Mouse (Mus musculus) Patski (cell line): ENCODE results near the gene Shh. TPM values are rescaled to one million over a fixed set of nuclear protein-coding genes. Genes with fewer than 3 reads are reported as not detected.

Source experiments
- ATAC-seq: fragments of 100-300 bp; one replicate; pipeline ENCODE4 v1.8.0; 2021
- CTCF ChIA-PET: fragments of 350-600 bp; sonication (Branson Sonifier 250); formaldehyde crosslinking; loops from one replicate; lab custom pipeline; 2022; ENCODE audit warnings: inconsistent platforms; lab: Charles Lee
- POLR2A ChIA-PET: fragments of 350-600 bp; sonication (Branson Sonifier 250); formaldehyde crosslinking; loops from one replicate; lab custom pipeline; 2022; ENCODE audit warnings: antibody characterized with exemption, inconsistent platforms; lab: Charles Lee
- DNase-seq: peaks from one replicate; pipeline ENCODE4 v3.0.0-alpha.2; 2011; ENCODE audit warnings: low read depth, low spot score
- H3K27me3 ChIP-seq: fragments of 371-371 bp; one replicate; pipeline ENCODE4 v1.5.1; 2021
- CTCF ChIP-seq: fragments of 100-300 bp; IDR thresholded peaks from one replicate; pipeline ENCODE4 v1.5.1; 2021
- in situ Hi-C: fragments of 300-500 bp; cut with MboI; formaldehyde crosslinking; loops from 3 replicates; pipeline ENCODE4 v1.11.1; 2018; ENCODE audit warnings: low pct_unique_long_range_greater_than_20kb, mixed read lengths
- polyA plus RNA-seq: library from polyadenylated mRNA; unstranded; gene quantifications from one replicate; pipeline ENCODE4 v1.2.3, GENCODE M21; 2021

The Shh gene
- polyA plus RNA-seq, 1 experiment from 2014 or later, result 0.01 TPM

DNA sequence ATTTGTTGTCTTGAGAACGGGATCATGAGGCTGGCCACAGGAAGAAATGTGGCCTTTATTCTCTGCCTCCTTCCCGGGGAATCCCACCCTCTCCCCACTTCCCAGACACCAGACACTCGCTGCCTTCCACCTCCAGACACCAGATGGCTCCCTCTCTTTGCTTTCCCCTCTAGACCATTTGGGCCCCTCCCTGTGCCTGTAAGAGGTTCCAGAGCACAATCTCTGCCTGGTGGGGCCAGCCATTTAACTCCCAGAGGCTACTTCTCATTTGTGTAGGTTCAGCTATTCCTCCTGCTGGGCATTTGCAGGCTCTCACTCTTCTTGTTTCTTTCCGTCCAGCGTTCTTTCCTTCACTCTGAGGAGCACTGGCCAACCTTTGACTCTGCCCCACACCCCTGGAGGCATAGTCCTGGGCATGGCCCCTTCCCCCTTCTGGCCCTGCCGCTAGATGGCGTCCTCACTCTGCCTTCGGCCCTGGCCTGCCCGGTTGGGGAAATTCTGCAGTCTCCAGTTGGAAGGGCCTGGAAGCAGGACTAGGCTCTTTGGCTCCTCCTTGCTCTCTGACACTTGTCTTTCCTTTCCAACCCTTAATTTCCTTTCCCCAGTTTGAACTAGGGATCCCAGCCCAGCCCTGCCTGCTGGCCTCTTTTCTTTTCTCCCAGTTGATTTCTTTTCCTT is 2.6 kb upstream of the Shh start:
- in situ Hi-C loops, result no loop called here
- CTCF ChIA-PET, result interaction anchor here (0.7 to 1.0 kb wide), 2 partner anchors 782 to 862 kb away, joined by 3 read pairs; no protein-coding TSS in a partner anchor
- no peak for TF ChIP-seq CTCF
- ATAC-seq (no peak), DNase-seq (no peak)
- POLR2A ChIA-PET, result no interaction called here
- peaks cover 28% of the 10 kb centered on the region for H3K27me3 ChIP-seq

DNA sequence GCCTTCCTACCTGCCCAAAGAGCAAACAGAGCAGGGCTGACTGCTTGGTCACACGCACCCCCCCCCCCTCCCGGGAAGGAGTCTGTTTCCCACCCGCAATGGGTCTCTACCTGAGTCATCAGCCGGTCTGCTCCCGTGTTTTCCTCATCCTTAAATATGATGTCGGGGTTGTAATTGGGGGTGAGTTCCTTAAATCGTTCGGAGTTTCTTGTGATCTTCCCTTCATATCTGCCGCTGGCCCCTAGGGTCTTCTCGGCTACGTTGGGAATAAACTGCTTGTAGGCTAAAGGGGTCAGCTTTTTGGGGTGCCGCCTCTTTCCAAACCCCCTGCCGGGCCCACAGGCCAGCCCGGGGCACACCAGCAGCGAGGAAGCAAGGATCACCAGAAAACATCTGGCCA is 705 bp downstream of the Shh start:
- ChIA-PET POLR2A (no interaction called here), CTCF (no interaction called here)
- DNase-seq (no peak), ATAC-seq (no peak)
- no peak for TF ChIP-seq CTCF
- in situ Hi-C loops, result no loop called here
- H3K27me3 ChIP-seq, result peaks cover 43% of the 10 kb centered on the region

DNA sequence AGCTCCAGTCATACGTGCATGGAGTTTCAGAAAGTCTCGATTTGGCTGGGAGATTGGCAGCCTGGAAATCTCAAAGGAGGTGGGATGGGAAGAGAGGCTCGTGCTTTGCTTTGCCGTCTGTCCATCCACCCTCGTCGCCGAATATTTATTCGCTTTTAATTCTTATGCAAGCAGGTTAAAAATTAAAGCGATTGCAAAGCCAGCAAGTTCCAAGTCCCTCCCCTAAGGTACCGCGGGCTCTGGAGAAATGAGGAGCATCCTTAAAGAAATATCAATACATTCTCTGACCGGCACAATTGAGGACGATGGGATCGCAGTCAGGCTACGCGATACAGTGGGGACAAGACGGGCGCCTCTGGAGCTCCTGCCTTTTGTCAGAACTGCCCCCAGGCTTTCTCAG is 1.5 kb downstream of the Shh start:
- ATAC-seq (no peak), DNase-seq (no peak)
- ChIA-PET POLR2A (no interaction called here), CTCF (no interaction called here)
- no peak for TF ChIP-seq CTCF
- H3K27me3 ChIP-seq, result peaks cover 45% of the 10 kb centered on the region
- in situ Hi-C loops, result no loop called here

DNA sequence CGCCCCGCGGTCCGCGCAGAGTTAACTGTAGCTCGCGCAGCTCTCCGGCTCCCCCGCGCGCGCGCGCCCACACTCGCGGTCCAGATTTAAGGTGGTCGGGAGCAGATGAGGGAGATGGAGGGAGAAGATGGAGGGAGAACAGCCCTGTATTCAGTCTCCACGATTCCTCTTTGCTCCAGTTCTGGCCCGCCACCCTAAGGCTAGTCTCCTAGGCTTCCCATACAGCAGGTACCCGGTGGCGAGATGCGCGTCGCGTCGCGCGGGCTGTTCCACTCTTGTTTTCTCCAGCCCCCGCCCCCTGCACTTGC is 2.0 kb downstream of the Shh start:
- ChIA-PET POLR2A (no interaction called here), CTCF (no interaction called here)
- no peak for DNase-seq
- ATAC-seq, result no peak
- in situ Hi-C loops, result no loop called here
- TF ChIP-seq CTCF, result no peak
- H3K27me3 ChIP-seq, result peaks cover 50% of the 10 kb centered on the region

DNA sequence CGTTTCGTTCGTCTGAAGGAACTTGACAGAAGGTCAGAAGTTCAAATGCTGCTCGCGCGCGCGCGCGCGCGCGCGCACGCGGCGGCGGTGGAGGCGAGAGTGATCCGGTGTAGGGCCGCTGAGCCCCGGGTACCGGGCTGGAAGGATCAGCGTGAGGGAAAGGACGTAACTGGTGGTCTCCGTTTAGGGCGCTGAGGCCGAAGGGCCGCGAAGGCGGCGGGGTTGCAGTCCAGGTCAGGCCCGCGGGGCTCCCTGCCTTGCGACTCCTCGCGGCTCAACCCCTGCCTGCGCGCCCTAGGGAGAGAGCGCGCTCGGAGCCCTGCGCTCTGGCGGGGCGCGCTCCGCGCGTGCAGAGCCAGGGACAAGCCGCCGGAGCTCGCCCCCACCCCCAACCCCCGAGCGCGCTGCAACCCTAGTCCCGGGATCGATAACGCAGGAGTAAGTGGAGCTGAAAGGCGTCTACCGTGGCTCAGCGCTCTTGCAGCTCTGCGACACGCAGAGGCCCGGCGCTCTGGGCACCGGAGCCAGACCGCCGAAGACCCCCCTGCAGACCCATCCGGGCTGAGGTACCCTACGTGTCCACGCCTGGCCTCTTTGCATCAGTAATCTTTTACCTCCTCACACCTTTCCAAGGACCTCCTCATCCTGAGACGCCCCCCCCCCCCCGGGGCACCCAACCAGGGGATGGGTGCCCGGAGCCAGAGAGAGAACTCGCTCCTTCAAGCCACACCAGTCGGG is 2.5 kb downstream of the Shh start:
- ATAC-seq (no peak), DNase-seq (no peak)
- ChIA-PET POLR2A (no interaction called here), CTCF (no interaction called here)
- peaks cover 55% of the 10 kb centered on the region for H3K27me3 ChIP-seq
- in situ Hi-C loops, result no loop called here
- no peak for TF ChIP-seq CTCF

DNA sequence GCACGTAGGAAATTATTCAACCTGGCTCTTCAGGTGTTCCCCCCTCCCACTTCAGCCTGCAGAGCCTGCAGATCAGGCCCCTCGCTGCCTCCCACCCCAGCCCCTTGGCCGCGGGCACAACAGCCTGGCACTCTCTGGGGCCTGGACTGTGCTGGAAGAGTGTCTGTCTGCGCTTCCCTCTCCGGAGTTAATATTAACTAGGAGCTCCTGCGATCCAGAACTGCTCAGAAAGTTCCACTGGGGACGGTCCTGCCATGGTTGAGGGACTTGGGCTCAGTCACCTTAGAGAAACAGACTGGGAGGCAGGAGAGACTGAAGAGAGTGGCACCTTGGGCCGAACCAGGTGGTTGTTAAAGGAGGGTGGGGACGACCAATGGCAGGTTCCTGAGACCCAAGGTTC is 3.4 kb downstream of the Shh start:
- no peak for ATAC-seq
- ChIA-PET CTCF (no interaction called here), POLR2A (no interaction called here)
- no peak for DNase-seq
- peaks cover 64% of the 10 kb centered on the region for H3K27me3 ChIP-seq
- no peak for TF ChIP-seq CTCF
- in situ Hi-C loops, result no loop called here

DNA sequence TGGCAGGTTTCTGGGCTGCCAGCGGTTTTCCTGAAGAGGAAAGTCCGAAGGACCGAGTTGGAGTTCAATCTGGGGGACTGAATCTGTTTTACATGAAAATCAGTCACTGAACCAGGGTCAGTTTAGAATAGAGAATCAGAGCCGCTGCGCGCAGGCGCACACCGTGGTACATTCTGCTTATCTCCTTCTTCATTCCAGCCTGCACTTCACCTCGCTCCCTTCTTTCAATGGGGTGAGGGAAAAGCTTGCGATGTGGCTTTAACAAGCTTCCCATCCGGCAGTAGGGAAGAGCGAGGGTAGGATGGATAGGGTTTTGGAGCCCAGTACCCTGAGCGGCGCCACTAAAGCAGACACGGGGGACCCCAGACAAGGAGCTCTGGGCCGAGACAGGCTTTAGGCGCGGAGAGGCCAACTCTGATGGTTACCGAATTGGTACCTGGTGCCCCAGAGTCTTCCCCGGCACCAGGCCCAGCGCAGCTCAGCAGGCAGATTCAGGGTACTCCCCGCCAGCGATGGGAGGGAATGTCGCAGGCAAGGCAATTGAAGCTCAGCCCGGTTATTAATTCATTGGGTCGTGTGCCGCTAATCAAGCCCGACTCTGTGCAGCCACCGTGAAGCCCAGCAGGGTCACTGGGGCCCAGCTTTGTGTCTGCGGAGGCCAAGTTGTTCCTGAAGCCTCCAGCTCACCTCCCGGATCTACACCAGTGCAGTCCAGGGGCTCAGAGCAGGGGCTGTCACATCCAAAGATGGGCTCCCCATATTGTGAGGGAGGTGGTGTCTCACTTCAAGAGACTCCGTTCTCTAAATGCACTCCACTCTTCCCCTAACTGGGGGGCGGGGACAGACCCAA is 4.1 kb downstream of the Shh start:
- peaks cover 68% of the 10 kb centered on the region for H3K27me3 ChIP-seq
- TF ChIP-seq CTCF, result no peak
- POLR2A ChIA-PET, result no interaction called here
- in situ Hi-C loops, result no loop called here
- DNase-seq (no peak), ATAC-seq (no peak)
- CTCF ChIA-PET, result no interaction called here

DNA sequence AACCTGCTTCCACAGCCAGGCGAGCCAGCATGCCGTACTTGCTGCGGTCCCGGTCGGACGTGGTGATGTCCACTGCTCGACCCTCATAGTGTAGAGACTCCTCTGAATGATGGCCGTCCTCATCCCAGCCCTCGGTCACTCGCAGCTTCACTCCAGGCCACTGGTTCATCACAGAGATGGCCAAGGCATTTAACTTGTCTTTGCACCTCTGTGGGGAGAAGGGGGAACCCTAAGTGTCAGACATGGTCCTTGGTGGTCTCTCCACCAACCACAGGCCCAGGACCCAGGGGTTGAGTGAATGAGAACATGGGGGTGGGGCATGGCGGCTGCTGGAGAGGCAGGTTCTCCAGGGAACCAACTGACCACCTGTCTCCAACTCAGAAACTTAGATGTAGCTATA is 5.7 kb downstream of the Shh start:
- POLR2A ChIA-PET, result no interaction called here
- in situ Hi-C loops, result no loop called here

DNA sequence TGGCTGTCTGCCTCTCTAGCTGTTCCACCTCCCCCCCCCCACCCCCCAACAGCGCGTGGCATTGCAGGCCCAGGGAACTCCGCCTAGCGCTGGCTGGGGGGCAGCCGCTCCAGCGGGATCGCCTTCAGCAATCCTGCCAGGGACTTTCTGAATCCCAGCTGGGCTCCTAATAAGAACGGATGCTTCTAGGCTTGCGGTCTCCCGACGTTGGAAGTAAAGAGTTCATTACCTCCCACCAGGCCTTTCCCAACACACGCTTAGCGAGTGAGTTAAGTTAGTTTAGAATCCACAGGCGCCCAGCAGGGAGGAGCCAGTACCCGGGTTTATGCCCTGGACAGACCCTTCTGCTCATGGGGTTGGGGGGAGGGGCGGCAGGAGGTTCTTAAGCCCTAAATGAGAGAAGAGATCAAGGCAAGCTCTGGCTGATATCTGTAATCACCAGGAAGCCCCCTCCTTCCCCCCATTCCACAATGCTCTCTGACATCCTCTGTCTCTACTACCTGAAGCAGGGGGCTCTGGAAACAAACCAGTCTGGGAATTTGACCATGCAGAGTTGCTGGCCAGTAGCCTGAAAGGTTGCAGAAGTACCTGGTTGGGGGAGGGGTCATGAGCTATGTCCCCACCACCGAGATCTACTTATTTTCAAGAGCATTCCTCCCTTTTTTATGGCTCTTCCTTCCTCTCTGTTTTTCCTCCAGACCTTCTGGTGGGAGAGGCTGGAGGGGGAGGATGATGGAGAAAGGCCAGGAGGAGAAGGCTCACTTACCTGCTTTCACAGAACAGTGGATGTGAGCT is 6.3 kb downstream of the Shh start:
- no peak for DNase-seq

More for the DNA sequence above, 5.7 kb downstream of the Shh start:
- DNase-seq (no peak), ATAC-seq (no peak)
- TF ChIP-seq CTCF, result no peak
- CTCF ChIA-PET, result interaction anchor here (1.4 kb wide), 1 partner anchor 10 kb away, joined by 4 read pairs; no protein-coding TSS in a partner anchor
- H3K27me3 ChIP-seq, result peaks cover 73% of the 10 kb centered on the region

DNA sequence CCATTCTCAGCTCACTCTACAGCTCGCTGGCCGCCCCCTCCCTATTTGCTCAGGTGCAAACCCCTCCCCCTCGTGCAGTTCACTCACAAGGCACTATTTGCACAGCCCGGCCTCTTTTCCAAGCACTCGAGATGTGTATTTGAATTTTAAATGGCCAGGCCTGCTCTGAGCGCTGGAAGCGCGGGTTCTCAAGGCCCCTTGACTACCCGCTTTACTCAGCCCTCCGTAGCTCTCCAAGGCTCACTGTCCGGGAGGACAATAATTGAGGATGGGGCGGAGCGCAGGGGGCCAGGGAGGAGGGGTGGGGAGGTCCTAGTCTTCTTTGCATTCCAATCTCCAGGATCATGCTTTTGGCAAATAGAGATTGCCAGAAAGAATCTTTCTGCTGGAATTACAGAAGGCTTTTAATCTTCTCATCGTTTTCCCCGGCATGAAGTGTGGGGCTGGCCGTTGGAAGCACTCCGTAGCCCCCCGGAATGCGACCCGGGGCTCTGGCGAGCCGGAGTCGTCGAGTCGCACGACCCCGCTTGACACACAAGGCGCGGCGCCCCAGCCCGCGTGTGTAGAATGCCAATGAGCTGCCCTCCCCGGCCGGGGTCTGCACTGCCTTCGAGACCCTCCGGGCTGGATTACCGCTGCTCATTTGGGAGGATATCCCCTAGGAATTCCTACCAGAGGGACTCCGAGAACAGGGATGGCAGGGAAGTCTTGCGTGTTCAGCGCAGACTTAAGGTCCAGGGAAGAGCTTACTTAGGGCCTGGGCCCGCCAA is 7.4 kb downstream of the Shh start:
- ATAC-seq (no peak), DNase-seq (no peak)
- CTCF ChIA-PET, result no interaction called here
- no peak for TF ChIP-seq CTCF
- POLR2A ChIA-PET, result no interaction called here
- in situ Hi-C loops, result no loop called here
- H3K27me3 ChIP-seq, result peaks cover 69% of the 10 kb centered on the region

More for the DNA sequence above, 6.3 kb downstream of the Shh start:
- in situ Hi-C loops, result no loop called here
- CTCF ChIA-PET, result interaction anchor here (1.4 kb wide), 1 partner anchor 10 kb away, joined by 4 read pairs; no protein-coding TSS in a partner anchor
- no peak for TF ChIP-seq CTCF
- H3K27me3 ChIP-seq, result peaks cover 73% of the 10 kb centered on the region
- no peak for ATAC-seq
- POLR2A ChIA-PET, result no interaction called here
